Mouse (Mus musculus) G1E (cell line): Measurements from ENCODE around the gene Card9. TPM values are rescaled to one million over a fixed set of nuclear protein-coding genes. Genes with fewer than 3 reads are reported as not detected.

Source experiments
- ATAC-seq: 2 replicates; pipeline ENCODE4 v1.8.0; 2016; ENCODE audit warnings: mild to moderate bottlenecking; ENCODE audit not compliant: insufficient number of reproducible peaks, poor library complexity, low FRiP score, severe bottlenecking; ENCODE audit errors: extremely low read depth
- DNase-seq: peaks from one replicate; pipeline ENCODE4 v3.0.0; 2012; ENCODE audit warnings: low spot score
- H3K27me3 ChIP-seq: 2 replicates; pipeline ENCODE4 v1.6.1; 2012; ENCODE audit warnings: mild to moderate bottlenecking, low read length, inconsistent platforms; ENCODE audit not compliant: insufficient read depth
- H3K36me3 ChIP-seq: replicated peaks from 2 replicates; pipeline ENCODE3; 2012; ENCODE audit warnings: mild to moderate bottlenecking, inconsistent platforms
- H3K4me1 ChIP-seq: 2 replicates; pipeline ENCODE4 v1.6.1; 2012; ENCODE audit warnings: low read depth, low read length, inconsistent platforms, mixed read lengths; ENCODE audit not compliant: insufficient read depth
- H3K4me3 ChIP-seq: 2 replicates; pipeline ENCODE4 v1.5.1; 2012; ENCODE audit warnings: low read depth, mild to moderate bottlenecking, inconsistent platforms, low read length, moderate library complexity, mixed read lengths
- H3K9me3 ChIP-seq: replicated peaks from 2 replicates; pipeline ENCODE4 v1.6.1; 2012; ENCODE audit warnings: inconsistent platforms
- CTCF ChIP-seq: IDR thresholded peaks from 2 replicates; pipeline ENCODE4 v1.5.1; 2012; ENCODE audit warnings: low read depth, low read length, inconsistent platforms, mixed read lengths
- GATA1 ChIP-seq: IDR thresholded peaks from 2 replicates; pipeline ENCODE4 v1.6.1; 2012; ENCODE audit warnings: borderline replicate concordance, low read length, inconsistent platforms, mixed read lengths
- GATA2 ChIP-seq: IDR thresholded peaks from 2 replicates; pipeline ENCODE4 v1.6.1; 2012; ENCODE audit warnings: low read depth, low read length, inconsistent platforms, borderline replicate concordance
- POLR2AphosphoS5 ChIP-seq: IDR thresholded peaks from 2 replicates; pipeline ENCODE4 v1.6.1; 2012; ENCODE audit warnings: low read depth, low read length, inconsistent platforms; ENCODE audit not compliant: insufficient replicate concordance
- TAL1 ChIP-seq: conservative IDR thresholded peaks from 2 replicates; pipeline ENCODE4 v1.6.1; 2012; ENCODE audit warnings: low read depth, low read length, inconsistent platforms, mixed read lengths
- polyA plus RNA-seq: library from polyadenylated mRNA; stranded (reverse); fragments of >175 nt; gene quantifications from 2 replicates; pipeline ENCODE4 v1.2.3, GENCODE M21; 2012
- total RNA-seq, 2 experiments: library from RNA; stranded (forward) in 1 of 2; stranded (reverse) in 1 of 2; fragments of 200-1000 nt in 1 of 2; fragments of >200 nt in 1 of 2; fragmentation: Nextera tagmentation in 1 of 2; gene quantifications; 2 replicates each; pipeline ENCODE4 v1.2.3; 2014 to 2017

Gene Card9
- total and polyA plus RNA-seq, 3 experiments, result 0.16 to 0.38 TPM; not detected in 1

- ATAC-seq (no peak), DNase-seq (no peak)
- no peak for TF ChIP-seq GATA1
- TF ChIP-seq POLR2AphosphoS5, result no peak
- no peak for TF ChIP-seq CTCF
- no peak for TF ChIP-seq TAL1
- TF ChIP-seq GATA2, result no peak
- Histone ChIP-seq H3K36me3 (peaks cover 94% of the 10 kb centered on the region), H3K27me3 (no peaks in the 10 kb centered on the region), H3K4me1 (peaks cover 12% of the 10 kb centered on the region), H3K4me3 (no peak overlapping the region), H3K9me3 (no peaks in the 10 kb centered on the region)
Observed at GRCm38 (mm10) chr2:26400296-26400695, 39.6 kb upstream of the Card9 start.

DNA sequence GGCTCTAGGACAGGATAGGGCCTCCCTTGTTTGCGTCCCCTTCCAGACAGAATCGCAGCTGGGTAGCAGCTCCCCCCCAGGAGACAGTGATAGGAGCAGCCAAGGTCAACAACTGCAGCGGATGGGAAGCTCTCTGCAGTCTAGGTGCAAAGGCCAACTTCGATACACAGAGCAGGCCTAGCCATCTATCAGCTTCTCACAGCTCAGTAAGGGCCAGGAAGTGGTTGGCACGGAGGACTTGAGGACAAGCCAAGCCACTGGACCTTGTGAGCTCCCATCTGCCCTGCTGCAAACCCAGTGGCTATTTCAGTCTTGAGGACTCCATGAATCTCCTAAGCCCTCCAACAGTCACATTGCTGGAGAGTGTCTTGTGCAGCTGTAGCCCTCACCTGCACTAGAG lies 38.9 kb upstream of the Card9 start:
- peaks cover 7% of the 10 kb centered on the region for H3K4me1 ChIP-seq
- peaks cover 94% of the 10 kb centered on the region for H3K36me3 ChIP-seq
- TF ChIP-seq CTCF, result no peak
- no peak for TF ChIP-seq TAL1
- no peak for TF ChIP-seq POLR2AphosphoS5
- no peak for TF ChIP-seq GATA1
- no peak for TF ChIP-seq GATA2
- H3K9me3 ChIP-seq, result no peaks in the 10 kb centered on the region
- DNase-seq (no peak), ATAC-seq (no peak)
- no peak overlapping the region for H3K4me3 ChIP-seq
- H3K27me3 ChIP-seq, result no peaks in the 10 kb centered on the region

- TF ChIP-seq GATA2 (no peak), GATA1 (no peak)
- Histone ChIP-seq H3K4me1 (peaks cover 8% of the 10 kb centered on the region), H3K36me3 (peaks cover 98% of the 10 kb centered on the region), H3K9me3 (no peaks in the 10 kb centered on the region), H3K4me3 (no peak overlapping the region), H3K27me3 (no peaks in the 10 kb centered on the region)
- DNase-seq (no peak), ATAC-seq (no peak)
Observed at GRCm38 (mm10) chr2:26398978-26399377, 38.3 kb upstream of the Card9 start.

DNA sequence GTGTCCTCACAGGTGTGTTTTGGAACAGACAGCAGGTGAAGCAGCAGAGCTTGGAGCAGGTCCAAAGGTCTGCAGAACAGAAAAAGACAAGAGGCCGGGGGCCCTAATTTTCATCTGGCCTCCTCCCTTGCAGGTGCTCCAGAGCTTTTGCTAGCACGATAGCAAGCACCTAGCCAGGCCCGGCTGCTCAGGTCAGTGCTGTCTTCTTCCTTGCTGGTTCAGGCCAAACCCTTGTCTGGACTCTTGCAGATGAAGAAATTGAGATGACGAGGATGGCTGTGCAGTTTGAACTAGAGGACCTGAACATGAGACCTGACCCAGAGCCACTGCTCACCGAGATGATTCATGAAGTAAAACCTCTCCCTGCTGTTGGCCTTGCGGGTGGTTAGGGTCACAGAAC lies 30.9 kb upstream of the Card9 start:
- peaks cover 53% of the 10 kb centered on the region for H3K4me1 ChIP-seq
- no peaks in the 10 kb centered on the region for H3K9me3 ChIP-seq
- TF ChIP-seq CTCF (no peak), GATA1 (no peak), TAL1 (no peak), GATA2 (no peak), POLR2AphosphoS5 (no peak)
- DNase-seq (no peak), ATAC-seq (no peak)
- peaks cover 78% of the 10 kb centered on the region for H3K36me3 ChIP-seq
- no peak overlapping the region for H3K4me3 ChIP-seq
- no peaks in the 10 kb centered on the region for H3K27me3 ChIP-seq

DNA sequence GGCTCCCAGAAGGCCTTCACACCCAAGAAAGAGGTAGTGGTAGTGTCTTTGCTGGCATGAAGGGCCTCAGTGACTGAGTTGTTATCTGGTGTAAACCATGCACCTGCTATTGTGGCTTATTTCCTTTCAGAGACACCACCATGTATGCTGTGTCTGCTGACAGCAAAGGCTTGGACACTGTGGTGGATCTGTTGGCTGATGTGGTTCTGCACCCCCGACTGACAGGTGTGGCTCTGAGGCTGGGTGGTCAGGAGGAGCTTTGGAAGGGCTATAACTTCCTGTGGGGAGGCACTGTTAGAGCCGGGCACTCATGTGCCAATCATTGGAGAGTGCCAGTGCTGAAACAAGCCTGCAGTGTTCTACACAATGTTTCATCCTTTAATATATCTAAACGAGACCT lies 30.2 kb upstream of the Card9 start:
- peaks cover 78% of the 10 kb centered on the region for H3K36me3 ChIP-seq
- DNase-seq, result no peak
- peak overlapping the region; percentile 17; the same call in 1 of the 2 replicates for H3K4me3 ChIP-seq
- no peaks in the 10 kb centered on the region for H3K27me3 ChIP-seq
- H3K9me3 ChIP-seq, result no peaks in the 10 kb centered on the region
- TF ChIP-seq GATA1 (no peak), CTCF (no peak), GATA2 (no peak), TAL1 (no peak), POLR2AphosphoS5 (no peak)
- H3K4me1 ChIP-seq, result peaks cover 59% of the 10 kb centered on the region
- no peak for ATAC-seq

- Histone ChIP-seq H3K4me1 (peaks cover 56% of the 10 kb centered on the region), H3K9me3 (no peaks in the 10 kb centered on the region), H3K27me3 (no peaks in the 10 kb centered on the region), H3K36me3 (peaks cover 78% of the 10 kb centered on the region), H3K4me3 (peak within 1 kb of the TSS; percentile 87)
- TF ChIP-seq GATA2 (no peak), CTCF (no peak), GATA1 (no peak)
- ATAC-seq, result peak; percentile 40
- DNase-seq, result peak; percentile 93
Observed at GRCm38 (mm10) chr2:26389154-26389690, 28.5 kb upstream of the Card9 start, which contains the start of the genes Entr1 and Pmpca. Gene Entr1 (minus strand): TSS chr2:26389316. Gene Pmpca (plus strand): TSS chr2:26389339.

DNA sequence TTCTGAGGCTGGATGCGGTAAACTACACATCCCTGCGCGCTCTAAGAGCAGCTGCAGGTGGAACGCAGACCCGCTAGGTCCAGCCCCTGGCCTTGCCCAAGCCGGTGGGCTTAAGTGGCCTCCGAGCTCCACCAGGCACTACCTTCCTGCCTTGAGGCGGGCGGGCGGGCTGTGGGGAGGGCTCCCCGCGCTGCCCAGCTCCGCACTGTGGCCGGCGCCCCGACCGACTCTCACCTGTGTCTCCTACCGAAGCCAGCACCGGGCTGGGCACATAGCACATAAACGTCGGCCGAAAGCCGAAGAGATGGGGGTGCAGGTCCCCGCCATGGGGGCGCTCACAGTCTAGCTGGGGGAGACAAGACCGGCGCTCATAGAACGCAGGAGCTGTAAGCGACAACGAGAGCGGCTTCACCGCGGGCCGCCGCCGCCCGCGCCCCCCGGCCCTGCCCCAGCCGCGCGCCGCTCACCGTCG lies 28.0 kb upstream of the Card9 start:
- DNase-seq (peak; percentile 55), ATAC-seq (no peak; the same call in 1 of the 2 replicates)
- Histone ChIP-seq H3K27me3 (no peaks in the 10 kb centered on the region), H3K4me1 (peaks cover 56% of the 10 kb centered on the region), H3K9me3 (no peaks in the 10 kb centered on the region), H3K36me3 (peaks cover 78% of the 10 kb centered on the region), H3K4me3 (peak overlapping the region; percentile 87)
- TF ChIP-seq TAL1 (no peak), POLR2AphosphoS5 (no peak), CTCF (no peak), GATA2 (no peak), GATA1 (no peak)
